Mouse (Mus musculus) intestine, embryonic 15.5 days (tissue): ENCODE data around the gene Apoa1. TPM values are rescaled to one million over a fixed set of nuclear protein-coding genes. Genes with fewer than 3 reads are reported as not detected.

ENCODE experiments used
- ATAC-seq: fragments of 200-750 bp; cut with Nextera tagmentation; 2 replicates; pipeline ENCODE4 v1.8.0; 2017; ENCODE audit warnings: moderate TSS enrichment, moderate library complexity
- H3K27ac ChIP-seq: fragments of 300-500 bp; sonication (generic); 2 replicates; pipeline ENCODE4 v1.5.1; 2015; ENCODE audit warnings: mild to moderate bottlenecking, inconsistent platforms
- H3K27me3 ChIP-seq: fragments of 300-500 bp; sonication (generic); replicated peaks from 2 replicates; pipeline ENCODE4 v1.6.1; 2015; ENCODE audit warnings: inconsistent platforms
- H3K36me3 ChIP-seq: fragments of 300-500 bp; sonication (generic); 2 replicates; pipeline ENCODE4 v1.6.1; 2015; ENCODE audit warnings: inconsistent platforms
- H3K4me1 ChIP-seq: fragments of 300-500 bp; sonication (generic); replicated peaks from 2 replicates; pipeline ENCODE4 v1.6.1; 2015; ENCODE audit warnings: inconsistent platforms
- H3K4me2 ChIP-seq: fragments of 300-500 bp; sonication (generic); replicated peaks from 2 replicates; pipeline ENCODE4 v1.6.1; 2015; ENCODE audit warnings: mild to moderate bottlenecking, inconsistent platforms
- H3K4me3 ChIP-seq: fragments of 300-500 bp; sonication (generic); replicated peaks from 2 replicates; pipeline ENCODE4 v1.5.1; 2015; ENCODE audit warnings: inconsistent platforms
- H3K9ac ChIP-seq: fragments of 300-500 bp; sonication (generic); 2 replicates; pipeline ENCODE4 v1.6.1; 2015; ENCODE audit warnings: inconsistent platforms
- H3K9me3 ChIP-seq: fragments of 300-500 bp; sonication (generic); 2 replicates; pipeline ENCODE4 v1.6.1; 2016; ENCODE audit warnings: inconsistent platforms
- WGBS: fragments of 180-500 bp; shearing (Covaris S2); methylation state at CpG from one replicate; pipeline ENCODE4 v1.1.7; 2015; 5-methylcytosine and 5-hydroxymethylcytosine counted together
- polyA plus RNA-seq: library from polyadenylated mRNA; unstranded; fragments of >200 nt; fragmentation: Nextera tagmentation; extraction: Ambion mirVana; gene quantifications from 2 replicates; pipeline ENCODE4 v1.2.1, GENCODE M21; 2015

Apoa1 gene
- polyA plus RNA-seq, 1 experiment from 2014 or later = 1,502 TPM

- WGBS = 85% methylated on average over 5 of the region's 5 CpGs
- no peaks in the 10 kb centered on the region for H3K36me3 ChIP-seq
- no peak overlapping the region for H3K4me2 ChIP-seq
- no peak for ATAC-seq
- no peak overlapping the region for H3K4me3 ChIP-seq
- H3K4me1 ChIP-seq = 0 out of 2 replicates have a peak, but pooled peaks cover 6% of the 10 kb centered on the region
- no peak overlapping the region for H3K9ac ChIP-seq
- H3K9me3 ChIP-seq = no peaks in the 10 kb centered on the region
- peaks cover 15% of the 10 kb centered on the region for H3K27me3 ChIP-seq
- H3K27ac ChIP-seq = no peak overlapping the region
Measured at GRCm38 (mm10) chr9:46269125-46269524, 40.7 kb downstream of the Apoa1 start.

GRCm38 (mm10) chr9:46270782-46271181 lies 42.4 kb downstream of the Apoa1 start:
- Histone ChIP-seq H3K27ac (no peak overlapping the region), H3K4me2 (no peak overlapping the region), H3K9me3 (no peaks in the 10 kb centered on the region), H3K4me3 (no peak overlapping the region), H3K27me3 (peaks cover 15% of the 10 kb centered on the region), H3K36me3 (0 out of 2 replicates have a peak, but pooled peaks cover 10% of the 10 kb centered on the region), H3K9ac (no peak overlapping the region), H3K4me1 (0 out of 2 replicates have a peak, but pooled peaks cover 6% of the 10 kb centered on the region)
- no peak for ATAC-seq
- 95% methylated on average over 4 of the region's 4 CpGs for WGBS

GRCm38 (mm10) chr9:46272070-46272469 lies 43.7 kb downstream of the Apoa1 start:
- no peak overlapping the region for H3K4me2 ChIP-seq
- H3K9me3 ChIP-seq = no peaks in the 10 kb centered on the region
- ATAC-seq = no peak
- H3K4me3 ChIP-seq = no peak overlapping the region
- H3K36me3 ChIP-seq = 0 out of 2 replicates have a peak, but pooled peaks cover 13% of the 10 kb centered on the region
- H3K9ac ChIP-seq = no peak overlapping the region
- 0 out of 2 replicates have a peak, but pooled peaks cover 6% of the 10 kb centered on the region for H3K4me1 ChIP-seq
- H3K27me3 ChIP-seq = peaks cover 15% of the 10 kb centered on the region
- no peak overlapping the region for H3K27ac ChIP-seq
- 76% methylated on average over 9 of the region's 9 CpGs for WGBS

- H3K9ac ChIP-seq = peak within 1 kb of the TSS; percentile 64
- H3K36me3 ChIP-seq = peaks cover 21% of the 10 kb centered on the region; the same call in 1 of the 2 replicates
- H3K4me3 ChIP-seq = peak within 1 kb of the TSS; percentile 94
- peak within 1 kb of the TSS; percentile 82 for H3K4me2 ChIP-seq
- peak; percentile 97 for ATAC-seq
- 0 out of 2 replicates have a peak, but pooled peaks cover 6% of the 10 kb centered on the region for H3K4me1 ChIP-seq
- H3K9me3 ChIP-seq = no peaks in the 10 kb centered on the region
- H3K27me3 ChIP-seq = peaks cover 15% of the 10 kb centered on the region
- 5% methylated on average over 45 of the region's 45 CpGs for WGBS
- H3K27ac ChIP-seq = peak within 1 kb of the TSS; percentile 54
Measured at GRCm38 (mm10) chr9:46272677-46273454, 44.5 kb downstream of the Apoa1 start, which contains the start of gene Zpr1. Gene Zpr1, plus strand, starts transcription at chr9:46273064.

- WGBS = 91% methylated on average over 9 of the region's 9 CpGs
- H3K4me3 ChIP-seq = no peak overlapping the region
- no peak for ATAC-seq
- H3K4me2 ChIP-seq = peak overlapping the region; percentile 82; the same call in 1 of the 2 replicates
- no peak overlapping the region for H3K9ac ChIP-seq
- peaks cover 13% of the 10 kb centered on the region for H3K27me3 ChIP-seq
- H3K4me1 ChIP-seq = 0 out of 2 replicates have a peak, but pooled peaks cover 6% of the 10 kb centered on the region
- H3K36me3 ChIP-seq = peaks cover 25% of the 10 kb centered on the region
- no peaks in the 10 kb centered on the region for H3K9me3 ChIP-seq
- H3K27ac ChIP-seq = no peak overlapping the region
Measured at GRCm38 (mm10) chr9:46274494-46274893, 46.1 kb downstream of the Apoa1 start.

Other genes with a start within 250 kb of the Apoa1 start
- gene Pafah1b2, start 215.9 kb upstream of the Apoa1 start, polyA plus RNA-seq = 137 and 141 TPM in 2 replicates
- gene Sik3, start 215.8 kb upstream of the Apoa1 start, polyA plus RNA-seq = 12.4 and 13.2 TPM in 2 replicates
- 247 and 325 TPM in 2 replicates for gene Apoc3, start 7.1 kb downstream of the Apoa1 start, polyA plus RNA-seq
- 576 and 837 TPM in 2 replicates for gene Apoa4, start 12.1 kb downstream of the Apoa1 start, polyA plus RNA-seq
- gene Apoa5, start 40.1 kb downstream of the Apoa1 start, polyA plus RNA-seq = 0.38 TPM in 2 replicates
- gene Zpr1, start 44.5 kb downstream of the Apoa1 start, polyA plus RNA-seq = 57.2 and 63.2 TPM in 2 replicates
- 19.7 and 20.0 TPM in 2 replicates for gene Bud13, start 54.4 kb downstream of the Apoa1 start, polyA plus RNA-seq
- not detected in 2 replicates for gene 4931429L15Rik, start 91.4 kb downstream of the Apoa1 start, polyA plus RNA-seq